Mouse (Mus musculus) adrenal gland, adult 2 months (tissue): ENCODE results near the gene Vat1. TPM values are rescaled to one million over a fixed set of nuclear protein-coding genes. Genes with fewer than 3 reads are reported as not detected.
"Not testable (repeated sequence)": the region's sequence is repeated elsewhere in the genome, so short reads cannot be mapped to it uniquely, and the experiment has no call there.

Experiments used
- DNase-seq: peaks from one replicate; pipeline ENCODE4 v3.0.0; 2021
- polyA plus RNA-seq: library from polyadenylated mRNA; depleted of rRNA; stranded (reverse); fragments of >200 nt; gene quantifications from 2 replicates; pipeline ENCODE4 v1.2.3, GENCODE M21; 2012
- total RNA-seq, 2 experiments: library from RNA; stranded (reverse); gene quantifications; 2 replicates each; pipeline ENCODE4 v1.2.3; 2021

Gene Vat1
- total and polyA plus RNA-seq, 3 experiments, result 95.6 to 189 (median 157) TPM

GRCm38 (mm10) chr11:101466552-101466950, 521 bp upstream of the Vat1 start:
- DNase-seq, result not testable (repeated sequence)

- DNase-seq, result peak; percentile 82
Measured at GRCm38 (mm10) chr11:101465101-101465868, 745 bp downstream of the Vat1 start.

- peak; percentile 75 for DNase-seq
Measured at GRCm38 (mm10) chr11:101464211-101465100, 1.6 kb downstream of the Vat1 start, which contains the start of gene Rnd2. Rnd2 (plus strand) TSS chr11:101464999.

- DNase-seq, result no peak
Measured at GRCm38 (mm10) chr11:101462583-101463440, 3.2 kb downstream of the Vat1 start.

- no peak for DNase-seq
Measured at GRCm38 (mm10) chr11:101462141-101462540, 3.9 kb downstream of the Vat1 start.

- no peak for DNase-seq
Measured at GRCm38 (mm10) chr11:101460321-101460720, 5.7 kb downstream of the Vat1 start.

GRCm38 (mm10) chr11:101459716-101460115, 6.3 kb downstream of the Vat1 start:
- peak; percentile 62 for DNase-seq

- no peak for DNase-seq
Measured at GRCm38 (mm10) chr11:101458217-101458616, 7.8 kb downstream of the Vat1 start.

GRCm38 (mm10) chr11:101457631-101458030, 8.4 kb downstream of the Vat1 start:
- DNase-seq, result no peak

- no peak for DNase-seq
Measured at GRCm38 (mm10) chr11:101455627-101456026, 10.4 kb downstream of the Vat1 start.

- no peak for DNase-seq
Measured at GRCm38 (mm10) chr11:101454702-101455101, 11.3 kb downstream of the Vat1 start.

- DNase-seq, result no peak
Measured at GRCm38 (mm10) chr11:101452093-101452774, 13.8 kb downstream of the Vat1 start.

GRCm38 (mm10) chr11:101451536-101451935, 14.5 kb downstream of the Vat1 start:
- DNase-seq, result no peak

- no peak for DNase-seq
Measured at GRCm38 (mm10) chr11:101450394-101450793, 15.6 kb downstream of the Vat1 start.

- not testable (repeated sequence) for DNase-seq
Measured at GRCm38 (mm10) chr11:101449596-101449995, 16.4 kb downstream of the Vat1 start.

- no peak for DNase-seq
Measured at GRCm38 (mm10) chr11:101448899-101449298, 17.1 kb downstream of the Vat1 start.

GRCm38 (mm10) chr11:101448274-101448746, 17.7 kb downstream of the Vat1 start, which contains the start of gene Ifi35:
Ifi35 (plus strand) TSS chr11:101448407.
- DNase-seq, result peak; percentile 91

- no peak for DNase-seq
Measured at GRCm38 (mm10) chr11:101447786-101448185, 18.2 kb downstream of the Vat1 start.

GRCm38 (mm10) chr11:101446860-101447259, 19.2 kb downstream of the Vat1 start:
- DNase-seq, result not testable (repeated sequence)

GRCm38 (mm10) chr11:101446319-101446718, 19.7 kb downstream of the Vat1 start:
- DNase-seq, result no peak

GRCm38 (mm10) chr11:101442760-101443159, 23.3 kb downstream of the Vat1 start:
- DNase-seq, result no peak
